Mouse (Mus musculus) neural tube, embryonic 13.5 days (tissue): ENCODE measurements at regions not wholly inside any gene's neighbourhood (a gene's known extent, or its start where the extent isn't known, plus 50 kb on each side); places are given as distances from the start of the nearest gene placed in this dataset.
"Not testable (repeated sequence)": the region's sequence is repeated elsewhere in the genome, so short reads cannot be mapped to it uniquely, and the experiment has no call there.

ENCODE experiments used
- ATAC-seq: fragments of 200-750 bp; cut with Nextera tagmentation; 2 replicates; pipeline ENCODE4 v1.8.0; 2017; ENCODE audit warnings: low read depth, mild to moderate bottlenecking, moderate TSS enrichment, moderate library complexity
- H3K27ac ChIP-seq: fragments of 300-500 bp; sonication (generic); replicated peaks from 2 replicates; pipeline ENCODE4 v1.5.1; 2015; ENCODE audit warnings: moderate library complexity, mild to moderate bottlenecking, inconsistent platforms
- H3K27me3 ChIP-seq: fragments of 300-500 bp; sonication (generic); 2 replicates; pipeline ENCODE4 v1.6.1; 2015; ENCODE audit warnings: mild to moderate bottlenecking, inconsistent platforms
- H3K36me3 ChIP-seq: fragments of 300-500 bp; sonication (generic); 2 replicates; pipeline ENCODE4 v1.6.1; 2015; ENCODE audit warnings: mild to moderate bottlenecking, inconsistent platforms
- H3K4me1 ChIP-seq: fragments of 300-500 bp; sonication (generic); replicated peaks from 2 replicates; pipeline ENCODE4 v1.6.1; 2015; ENCODE audit warnings: inconsistent platforms
- H3K4me2 ChIP-seq: fragments of 300-500 bp; sonication (generic); 2 replicates; pipeline ENCODE4 v1.6.1; 2015; ENCODE audit warnings: inconsistent platforms, mild to moderate bottlenecking, moderate library complexity
- H3K4me3 ChIP-seq: fragments of 300-500 bp; sonication (generic); 2 replicates; pipeline ENCODE4 v1.5.1; 2015; ENCODE audit warnings: mild to moderate bottlenecking, inconsistent platforms
- H3K9ac ChIP-seq: fragments of 300-500 bp; sonication (generic); 2 replicates; pipeline ENCODE4 v1.6.1; 2015; ENCODE audit warnings: moderate library complexity, mild to moderate bottlenecking, inconsistent platforms
- H3K9me3 ChIP-seq: fragments of 300-500 bp; sonication (generic); 2 replicates; pipeline ENCODE4 v1.6.1; 2016; ENCODE audit warnings: inconsistent platforms
- WGBS: fragments of 180-500 bp; shearing (Covaris S2); methylation state at CpG from one replicate; pipeline ENCODE4 v1.1.7; 2015; 5-methylcytosine and 5-hydroxymethylcytosine counted together

DNA sequence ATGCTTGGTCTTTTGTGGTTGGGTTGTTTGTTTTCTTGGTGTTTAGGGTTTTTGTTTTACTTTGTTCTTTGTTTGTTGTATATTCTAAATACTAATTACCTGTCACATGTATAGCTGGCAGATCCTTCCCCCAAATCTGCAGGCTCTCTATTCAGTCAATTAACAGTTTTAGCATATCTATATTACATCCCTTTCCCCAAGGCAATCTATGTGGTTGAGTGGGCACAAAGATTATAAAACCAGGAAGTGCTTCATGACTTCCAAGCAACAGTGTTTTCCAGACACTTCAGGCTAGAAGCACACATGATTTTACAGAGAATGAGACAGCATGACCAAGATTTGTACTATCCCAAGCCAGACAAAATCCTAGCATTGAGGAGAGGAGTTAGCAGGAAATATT, 544.4 kb upstream of the Pou3f4 start:
- no peak overlapping the region for H3K27ac ChIP-seq
- no peak overlapping the region for H3K9ac ChIP-seq
- H3K4me3 ChIP-seq, result no peak overlapping the region
- no peaks in the 10 kb centered on the region for H3K27me3 ChIP-seq
- no peaks in the 10 kb centered on the region for H3K9me3 ChIP-seq
- no peak overlapping the region for H3K4me2 ChIP-seq
- H3K36me3 ChIP-seq, result no peaks in the 10 kb centered on the region
- no peaks in the 10 kb centered on the region for H3K4me1 ChIP-seq
- no peak for ATAC-seq

DNA sequence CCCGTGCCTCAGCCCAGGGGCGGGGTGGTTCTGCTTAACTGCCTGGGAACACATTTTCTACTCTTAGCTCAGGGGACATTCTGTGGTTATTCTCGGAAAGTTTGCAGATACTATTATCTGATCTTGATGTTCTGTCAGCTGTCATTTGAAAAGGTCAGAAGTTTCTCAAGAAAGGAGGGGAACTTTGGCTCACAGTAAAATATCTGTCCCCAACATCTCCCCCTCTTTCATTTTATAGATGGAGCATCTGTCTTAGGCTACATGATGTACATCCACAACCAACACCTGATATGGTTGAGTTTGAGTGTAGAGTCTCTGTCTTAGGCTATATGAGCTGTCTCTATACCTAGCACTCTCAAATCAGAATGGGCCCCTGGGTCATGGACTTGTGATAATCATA, 539.8 kb upstream of the Pou3f4 start:
- H3K27ac ChIP-seq, H3K4me3 ChIP-seq, H3K9me3 ChIP-seq, ATAC-seq, H3K9ac ChIP-seq, H3K27me3 ChIP-seq, H3K36me3 ChIP-seq, H3K4me1 ChIP-seq, H3K4me2 ChIP-seq: not testable (repeated sequence)
- 89% methylated on average over 3 of the region's 3 CpGs for WGBS

DNA sequence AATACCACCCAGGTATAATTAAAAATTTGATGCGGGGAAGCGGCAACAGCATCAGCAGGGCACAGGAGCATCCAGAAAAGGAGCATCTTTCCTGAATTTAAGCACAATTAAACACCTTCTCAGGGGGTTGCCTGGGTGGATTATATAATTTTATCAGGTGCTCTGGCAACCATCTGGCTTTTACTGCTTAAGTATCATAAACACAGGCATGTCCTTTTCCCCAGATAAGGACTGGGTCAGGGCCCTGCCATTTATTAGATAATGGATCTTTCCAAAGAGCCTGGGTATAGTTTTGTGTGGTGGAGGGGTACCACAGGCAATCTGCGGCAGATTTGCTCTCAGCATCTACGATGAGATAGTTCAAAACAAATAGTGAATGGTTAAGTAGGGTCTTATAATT, 538.7 kb upstream of the Pou3f4 start:
- H3K27me3 ChIP-seq, result no peaks in the 10 kb centered on the region
- no peaks in the 10 kb centered on the region for H3K36me3 ChIP-seq
- no peak overlapping the region for H3K9ac ChIP-seq
- H3K9me3 ChIP-seq, result no peaks in the 10 kb centered on the region
- WGBS, result 96% methylated on average over 4 of the region's 4 CpGs
- no peak overlapping the region for H3K4me2 ChIP-seq
- no peak overlapping the region for H3K4me3 ChIP-seq
- no peak for ATAC-seq
- no peaks in the 10 kb centered on the region for H3K4me1 ChIP-seq
- H3K27ac ChIP-seq, result no peak overlapping the region

DNA sequence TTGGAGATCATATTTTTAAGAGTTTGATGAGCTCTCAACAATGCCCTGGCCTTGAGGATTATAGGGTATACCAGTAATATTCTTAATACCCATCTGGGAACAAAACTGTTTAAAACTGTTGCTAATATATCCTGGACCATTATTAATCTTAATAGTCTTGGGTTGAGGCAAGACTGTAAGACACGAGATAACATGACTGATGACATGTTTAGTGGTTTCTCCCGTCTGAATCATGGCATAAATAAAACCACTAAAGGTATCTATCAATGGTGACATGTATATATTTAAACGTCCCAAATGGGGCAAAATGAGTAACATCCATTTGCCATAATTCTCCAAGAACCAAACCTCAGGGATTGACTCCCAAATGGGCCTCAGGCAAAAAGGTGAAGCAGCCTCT, 538.2 kb upstream of the Pou3f4 start:
- 82% methylated on average over 3 of the region's 3 CpGs for WGBS
- no peaks in the 10 kb centered on the region for H3K36me3 ChIP-seq
- H3K4me1 ChIP-seq, result no peaks in the 10 kb centered on the region
- no peak for ATAC-seq
- no peak overlapping the region for H3K9ac ChIP-seq
- no peak overlapping the region for H3K4me3 ChIP-seq
- no peak overlapping the region for H3K4me2 ChIP-seq
- H3K27me3 ChIP-seq, result no peaks in the 10 kb centered on the region
- no peaks in the 10 kb centered on the region for H3K9me3 ChIP-seq
- no peak overlapping the region for H3K27ac ChIP-seq

DNA sequence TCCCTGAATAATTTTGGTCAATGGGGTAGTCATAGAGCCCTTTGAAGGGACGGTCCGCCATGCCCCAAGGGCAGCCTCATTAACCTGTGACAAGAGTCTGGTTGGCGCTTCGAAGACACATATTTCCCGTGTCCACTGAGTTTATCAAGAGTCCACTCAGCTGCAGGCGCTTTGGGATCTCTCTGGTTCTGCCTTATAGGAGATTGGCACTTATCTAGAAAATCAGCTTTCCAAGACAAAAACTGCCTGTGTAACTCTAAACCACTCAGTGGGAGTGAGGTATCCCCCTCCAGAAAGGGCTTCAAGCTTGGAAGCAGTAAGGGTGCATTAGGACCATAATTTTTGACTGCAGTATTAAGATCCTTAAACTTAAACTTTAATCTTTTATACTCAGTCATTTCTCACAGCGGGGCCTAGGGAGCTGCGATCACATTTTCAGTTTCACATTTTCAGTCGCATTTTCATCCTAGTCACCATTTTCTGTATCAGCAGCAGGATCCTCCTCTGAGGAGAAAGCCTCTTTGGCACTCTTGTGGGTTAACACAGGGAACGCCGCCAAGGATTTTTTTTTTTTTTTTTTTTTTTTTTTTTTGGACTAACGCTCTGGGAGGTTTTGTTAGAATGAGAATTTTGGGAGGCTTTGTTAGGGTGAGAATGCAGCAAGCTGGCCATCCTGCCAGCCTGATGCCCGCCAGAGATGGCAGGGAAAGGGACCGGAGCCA, 534.4 kb upstream of the Pou3f4 start:
- no peak overlapping the region for H3K4me3 ChIP-seq
- 90% methylated on average over 14 of the region's 14 CpGs for WGBS
- no peaks in the 10 kb centered on the region for H3K4me1 ChIP-seq
- no peak for ATAC-seq
- no peak overlapping the region for H3K9ac ChIP-seq
- H3K4me2 ChIP-seq, result no peak overlapping the region
- no peak overlapping the region for H3K27ac ChIP-seq
- H3K9me3 ChIP-seq, result no peaks in the 10 kb centered on the region
- no peaks in the 10 kb centered on the region for H3K36me3 ChIP-seq
- no peaks in the 10 kb centered on the region for H3K27me3 ChIP-seq

DNA sequence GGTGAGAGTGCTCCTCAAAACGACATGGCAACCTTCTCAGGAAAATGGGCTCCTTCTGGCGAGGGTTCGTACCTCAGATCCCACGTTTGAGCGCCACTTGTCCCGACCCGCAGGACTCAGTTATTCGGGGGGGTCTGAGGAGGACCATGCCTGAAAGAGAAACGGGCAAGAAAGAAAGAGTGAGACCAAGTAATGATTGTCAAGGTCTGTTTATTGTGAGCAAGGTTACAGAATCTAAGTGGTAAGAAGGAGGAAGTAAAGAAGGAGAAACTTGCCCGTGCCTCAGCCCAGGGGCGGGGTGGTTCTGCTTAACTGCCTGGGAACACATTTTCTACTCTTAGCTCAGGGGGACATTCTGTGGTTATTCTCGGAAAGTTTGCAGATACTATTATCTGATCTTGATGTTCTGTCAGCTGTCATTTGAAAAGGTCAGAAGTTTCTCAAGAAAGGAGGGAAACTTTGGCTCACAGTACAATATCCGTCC, 532.6 kb upstream of the Pou3f4 start:
- ATAC-seq, result not testable (repeated sequence)

DNA sequence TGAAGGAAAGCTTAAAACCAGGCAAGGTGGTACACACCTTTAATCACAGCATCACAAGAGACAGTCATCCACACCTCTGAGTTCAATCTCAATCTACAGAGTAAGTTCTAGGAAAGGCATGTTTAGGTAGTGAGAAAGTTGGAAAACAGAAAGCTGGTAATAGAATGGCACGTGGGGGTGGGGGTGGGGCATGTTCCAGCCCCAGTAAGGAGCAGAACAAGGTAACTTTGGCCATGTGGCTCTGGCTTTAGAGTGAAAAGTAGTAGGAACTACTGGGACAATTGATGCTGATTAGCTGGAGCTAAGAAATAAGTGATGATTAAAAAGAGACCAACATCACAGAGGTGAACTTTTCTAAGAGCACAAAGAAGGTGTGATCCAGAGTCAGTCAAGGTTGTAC, 532.2 kb upstream of the Pou3f4 start:
- H3K9me3 ChIP-seq, result no peaks in the 10 kb centered on the region
- no peaks in the 10 kb centered on the region for H3K27me3 ChIP-seq
- no peak overlapping the region for H3K9ac ChIP-seq
- no peaks in the 10 kb centered on the region for H3K36me3 ChIP-seq
- no peak overlapping the region for H3K27ac ChIP-seq
- no peak overlapping the region for H3K4me3 ChIP-seq
- no peaks in the 10 kb centered on the region for H3K4me1 ChIP-seq
- no peak for ATAC-seq
- WGBS, result 70% methylated on average over 1 of the region's 1 CpGs
- H3K4me2 ChIP-seq, result no peak overlapping the region

More for the DNA sequence above, 532.6 kb upstream of the Pou3f4 start:
- not testable (repeated sequence) for H3K4me1 ChIP-seq, H3K36me3 ChIP-seq, H3K27ac ChIP-seq, H3K4me2 ChIP-seq, H3K4me3 ChIP-seq, H3K9me3 ChIP-seq, H3K9ac ChIP-seq, H3K27me3 ChIP-seq
- 86% methylated on average over 13 of the region's 13 CpGs for WGBS

DNA sequence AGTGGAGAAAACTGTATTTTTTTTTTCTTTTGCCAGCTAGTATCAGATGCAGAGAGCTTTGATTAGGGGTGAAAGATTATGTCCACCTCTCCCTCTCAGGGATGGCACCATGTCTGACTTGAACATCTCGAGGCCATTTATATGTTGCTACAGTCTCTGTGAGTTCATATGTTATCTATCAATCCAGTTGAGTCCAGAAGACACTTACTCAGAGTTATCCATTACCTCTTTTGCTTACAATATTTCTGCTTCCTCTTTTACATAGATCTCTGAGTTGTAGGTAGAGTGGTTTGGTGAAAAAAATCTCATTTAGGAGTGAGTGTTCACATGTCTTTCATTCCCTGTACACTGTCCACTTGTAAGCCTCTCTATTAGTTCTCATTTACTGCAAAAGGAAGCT, 524.7 kb upstream of the Pou3f4 start:
- Histone ChIP-seq H3K9me3 (no peaks in the 10 kb centered on the region), H3K4me1 (no peaks in the 10 kb centered on the region), H3K4me3 (no peak overlapping the region), H3K9ac (no peak overlapping the region), H3K27me3 (no peaks in the 10 kb centered on the region), H3K36me3 (no peaks in the 10 kb centered on the region), H3K4me2 (no peak overlapping the region), H3K27ac (no peak overlapping the region)
- WGBS, result 74% methylated on average over 1 of the region's 1 CpGs
- ATAC-seq, result no peak

DNA sequence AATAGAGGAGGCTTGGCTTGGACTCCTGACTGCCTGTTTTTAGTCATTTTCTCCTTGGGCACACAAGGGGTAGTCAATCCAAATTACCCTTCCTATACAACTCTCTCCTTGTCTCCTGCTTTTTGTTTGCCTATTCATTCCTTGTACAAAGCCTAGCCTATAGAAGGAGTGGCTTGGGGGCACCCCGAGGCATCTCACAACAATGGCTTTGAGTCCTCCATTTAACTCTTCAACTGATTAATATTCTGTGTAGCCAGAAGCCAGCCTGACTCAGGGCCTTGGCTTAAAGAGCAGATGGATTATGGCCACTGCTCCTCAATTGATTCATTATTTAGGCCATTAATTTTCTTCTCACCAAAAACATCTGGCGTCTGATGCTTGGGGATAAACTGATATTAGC, 506.4 kb upstream of the Pou3f4 start:
- H3K4me1 ChIP-seq, result 0 out of 2 replicates have a peak, but pooled peaks cover 5% of the 10 kb centered on the region
- H3K9ac ChIP-seq, result no peak overlapping the region
- no peaks in the 10 kb centered on the region for H3K27me3 ChIP-seq
- H3K4me3 ChIP-seq, result no peak overlapping the region
- no peak overlapping the region for H3K27ac ChIP-seq
- no peaks in the 10 kb centered on the region for H3K36me3 ChIP-seq
- peak; percentile 53 for ATAC-seq
- H3K9me3 ChIP-seq, result no peaks in the 10 kb centered on the region
- H3K4me2 ChIP-seq, result no peak overlapping the region
- 29% methylated on average over 2 of the region's 2 CpGs for WGBS

DNA sequence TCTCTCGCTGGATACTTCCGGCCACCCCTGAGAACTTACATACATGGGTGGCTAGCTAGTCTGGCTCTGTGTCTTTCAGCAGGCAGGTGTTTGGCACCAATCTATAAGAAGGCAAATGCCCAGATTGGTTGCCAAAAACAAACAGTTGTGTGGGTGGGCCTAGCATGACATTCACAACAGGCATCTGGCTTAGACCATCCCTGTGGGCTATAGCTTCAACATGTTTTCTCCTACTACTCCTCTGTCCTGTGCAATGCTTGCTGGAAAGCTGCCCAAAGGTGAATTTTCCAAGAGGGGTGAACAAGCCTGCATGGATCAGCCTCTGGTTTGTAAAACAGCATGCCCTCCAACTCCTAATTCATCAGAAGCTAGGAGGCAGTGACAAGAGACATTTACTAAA, 505.3 kb upstream of the Pou3f4 start:
- no peak overlapping the region for H3K9ac ChIP-seq
- H3K4me3 ChIP-seq, result no peak overlapping the region
- no peaks in the 10 kb centered on the region for H3K27me3 ChIP-seq
- no peaks in the 10 kb centered on the region for H3K9me3 ChIP-seq
- 52% methylated on average over 2 of the region's 2 CpGs for WGBS
- ATAC-seq, result peak; percentile 63; the same call in 1 of the 2 replicates
- H3K27ac ChIP-seq, result no peak overlapping the region
- no peak overlapping the region for H3K4me2 ChIP-seq
- no peaks in the 10 kb centered on the region for H3K36me3 ChIP-seq
- H3K4me1 ChIP-seq, result 0 out of 2 replicates have a peak, but pooled peaks cover 5% of the 10 kb centered on the region

DNA sequence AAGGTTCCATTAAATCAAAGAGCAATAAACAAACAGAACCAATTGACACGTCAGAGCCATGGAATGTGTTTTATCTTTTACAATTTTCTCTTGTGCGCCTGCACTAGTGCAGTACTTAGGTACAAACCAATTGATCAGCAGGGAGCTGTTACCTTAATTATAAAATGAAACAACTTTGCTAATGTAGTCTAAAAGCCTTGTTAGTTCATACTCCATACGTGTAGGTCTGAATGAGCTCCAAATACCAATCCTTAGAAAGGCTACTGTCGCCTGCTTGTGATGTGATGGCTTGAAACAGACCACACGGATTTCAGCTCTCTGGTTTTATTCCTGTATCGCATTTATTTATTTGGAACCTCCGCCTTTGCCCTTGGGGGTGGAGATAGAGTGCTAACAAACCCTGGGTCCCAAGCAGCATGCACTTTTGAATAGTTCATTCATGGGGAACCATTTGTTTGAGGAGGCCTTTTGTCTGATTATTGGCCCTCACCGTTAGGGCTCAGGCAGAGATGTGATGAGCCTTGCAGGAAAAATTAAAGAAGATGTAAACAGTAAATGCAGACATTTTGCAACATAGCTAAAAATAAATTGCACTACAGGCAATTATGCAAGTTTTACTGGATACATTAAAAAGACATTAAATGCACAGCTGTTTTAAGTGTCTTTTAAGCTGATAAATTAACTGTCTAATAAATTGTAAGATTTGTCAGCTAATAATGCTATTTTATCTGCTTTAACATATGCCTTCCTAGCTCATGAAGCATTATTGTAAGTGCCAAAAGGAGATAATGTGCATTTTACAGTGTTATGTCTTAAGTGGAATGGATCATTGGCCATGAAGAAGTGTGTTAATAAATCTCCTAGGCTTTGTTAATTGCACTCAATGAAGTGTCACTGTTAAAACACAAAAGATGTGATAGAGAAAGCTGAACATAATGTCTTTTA, 496.0 kb upstream of the Pou3f4 start:
- Histone ChIP-seq H3K9me3 (no peaks in the 10 kb centered on the region), H3K4me2 (peak overlapping the region; percentile 32), H3K4me1 (no peaks in the 10 kb centered on the region), H3K27ac (0 out of 2 replicates have a peak overlapping the region, but pooled peaks have one; percentile 5), H3K9ac (no peak overlapping the region), H3K36me3 (no peaks in the 10 kb centered on the region), H3K4me3 (no peak overlapping the region), H3K27me3 (no peaks in the 10 kb centered on the region)
- ATAC-seq, result peak; percentile 79
- WGBS, result 30% methylated on average over 8 of the region's 8 CpGs

DNA sequence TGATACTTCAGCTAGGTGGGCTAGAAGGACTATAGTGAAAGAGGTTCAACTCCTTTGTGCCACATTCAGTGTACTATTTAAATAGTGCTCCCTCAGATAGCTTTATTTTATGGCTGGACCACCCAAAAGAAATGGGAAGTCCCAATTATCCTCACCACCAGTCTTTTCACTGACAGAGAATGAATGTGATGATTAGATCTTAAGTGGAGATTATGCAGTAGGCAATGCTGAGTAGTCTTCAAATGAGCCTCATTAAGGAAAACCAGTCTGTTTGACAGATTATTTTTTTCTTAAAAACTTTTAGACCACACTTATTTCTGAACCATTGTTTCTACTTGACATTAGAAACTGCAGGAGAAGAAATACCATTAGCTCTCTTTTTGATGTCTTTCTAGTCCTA, 493.8 kb upstream of the Pou3f4 start:
- no peaks in the 10 kb centered on the region for H3K27me3 ChIP-seq
- H3K36me3 ChIP-seq, result no peaks in the 10 kb centered on the region
- no peak overlapping the region for H3K4me3 ChIP-seq
- no peak overlapping the region for H3K27ac ChIP-seq
- ATAC-seq, result no peak
- no peaks in the 10 kb centered on the region for H3K4me1 ChIP-seq
- H3K9ac ChIP-seq, result no peak overlapping the region
- no peaks in the 10 kb centered on the region for H3K9me3 ChIP-seq
- H3K4me2 ChIP-seq, result no peak overlapping the region
